Mouse (Mus musculus): Measurements from ENCODE around the gene Pomgnt1. TPM values are rescaled to one million over a fixed set of nuclear protein-coding genes. Genes with fewer than 3 reads are reported as not detected.

The Pomgnt1 gene
- polyA plus RNA-seq, 1 experiment from 2014 or later, result 67.3 TPM

GRCm38 (mm10) chr4:116165708-116166407 is 42.2 kb downstream of the Pomgnt1 start:
- H3K9ac ChIP-seq (replicated peaks; ENCODE audit: low read depth, low read length), result no peak overlapping the region
- 82% methylated on average over 8 of the region's 8 CpGs for WGBS
- no peaks in the 10 kb centered on the region for H3K9me3 ChIP-seq (ENCODE audit: control insufficient read depth, low read length)
- no peak overlapping the region for H3K4me2 ChIP-seq (ENCODE audit: low read length)
- H3K4me3 ChIP-seq (replicated peaks; ENCODE audit: low read length), result no peak overlapping the region
- H3K4me1 ChIP-seq (replicated peaks; ENCODE audit: control insufficient read depth, insufficient read depth, low read length), result no peaks in the 10 kb centered on the region; the same call in 1 of the 2 replicates
- no peak for ATAC-seq
- no peaks in the 10 kb centered on the region for H3K36me3 ChIP-seq (ENCODE audit: control insufficient read depth, insufficient read depth)
- H3K27ac ChIP-seq (ENCODE audit: low read length), result no peak overlapping the region
- no peaks in the 10 kb centered on the region for H3K27me3 ChIP-seq (replicated peaks; ENCODE audit: control insufficient read depth, insufficient read depth, low read length)

- H3K36me3 ChIP-seq (ENCODE audit: control insufficient read depth, insufficient read depth), result no peaks in the 10 kb centered on the region
- no peaks in the 10 kb centered on the region for H3K4me1 ChIP-seq (replicated peaks; ENCODE audit: control insufficient read depth, insufficient read depth, low read length)
- ATAC-seq, result no peak
- no peak within 1 kb of the TSS for H3K4me3 ChIP-seq (replicated peaks; ENCODE audit: low read length)
- H3K27me3 ChIP-seq (replicated peaks; ENCODE audit: control insufficient read depth, insufficient read depth, low read length), result no peaks in the 10 kb centered on the region
- H3K9me3 ChIP-seq (ENCODE audit: control insufficient read depth, low read length), result no peaks in the 10 kb centered on the region
- no peak within 1 kb of the TSS for H3K27ac ChIP-seq (ENCODE audit: low read length)
- no peak within 1 kb of the TSS for H3K4me2 ChIP-seq (ENCODE audit: low read length)
- no peak within 1 kb of the TSS for H3K9ac ChIP-seq (replicated peaks; ENCODE audit: low read depth, low read length)
- WGBS, result 39% methylated on average over 7 of the region's 7 CpGs
These were observed 43.8 kb downstream of the Pomgnt1 start, which contains the start of gene Tspan1 for GRCm38 (mm10) chr4:116167404-116167803. TSS of gene Tspan1 (minus strand) at chr4:116167601.

- no peaks in the 10 kb centered on the region for H3K9me3 ChIP-seq (ENCODE audit: control insufficient read depth, low read length)
- peak; percentile 77 for ATAC-seq
- no peak overlapping the region for H3K27ac ChIP-seq (ENCODE audit: low read length)
- H3K27me3 ChIP-seq (replicated peaks; ENCODE audit: control insufficient read depth, insufficient read depth, low read length), result no peaks in the 10 kb centered on the region
- no peak overlapping the region for H3K9ac ChIP-seq (replicated peaks; ENCODE audit: low read depth, low read length)
- no peaks in the 10 kb centered on the region for H3K36me3 ChIP-seq (ENCODE audit: control insufficient read depth, insufficient read depth)
- no peak overlapping the region for H3K4me3 ChIP-seq (replicated peaks; ENCODE audit: low read length)
- no peaks in the 10 kb centered on the region for H3K4me1 ChIP-seq (replicated peaks; ENCODE audit: control insufficient read depth, insufficient read depth, low read length)
- H3K4me2 ChIP-seq (ENCODE audit: low read length), result no peak overlapping the region
- WGBS, result 80% methylated on average over 7 of the region's 8 CpGs
These were observed 45.1 kb downstream of the Pomgnt1 start for GRCm38 (mm10) chr4:116168617-116169352.

- Histone ChIP-seq H3K4me1 (replicated peaks; ENCODE audit: control insufficient read depth, insufficient read depth, low read length) (no peaks in the 10 kb centered on the region), H3K9me3 (ENCODE audit: control insufficient read depth, low read length) (no peaks in the 10 kb centered on the region), H3K4me2 (ENCODE audit: low read length) (no peak overlapping the region), H3K27me3 (replicated peaks; ENCODE audit: control insufficient read depth, insufficient read depth, low read length) (no peaks in the 10 kb centered on the region), H3K27ac (ENCODE audit: low read length) (no peak overlapping the region), H3K9ac (replicated peaks; ENCODE audit: low read depth, low read length) (no peak overlapping the region), H3K4me3 (replicated peaks; ENCODE audit: low read length) (no peak overlapping the region), H3K36me3 (ENCODE audit: control insufficient read depth, insufficient read depth) (no peaks in the 10 kb centered on the region)
- peak; percentile 41; the same call in 1 of the 2 replicates for ATAC-seq
- WGBS, result 74% methylated on average over 3 of the region's 3 CpGs
These were observed 45.7 kb downstream of the Pomgnt1 start for GRCm38 (mm10) chr4:116169353-116169672.

- no peak for ATAC-seq
- no peak within 1 kb of the TSS for H3K9ac ChIP-seq (replicated peaks; ENCODE audit: low read depth, low read length)
- H3K36me3 ChIP-seq (ENCODE audit: control insufficient read depth, insufficient read depth), result no peaks in the 10 kb centered on the region
- H3K4me1 ChIP-seq (replicated peaks; ENCODE audit: control insufficient read depth, insufficient read depth, low read length), result peaks cover 17% of the 10 kb centered on the region
- no peaks in the 10 kb centered on the region for H3K9me3 ChIP-seq (ENCODE audit: control insufficient read depth, low read length)
- H3K4me3 ChIP-seq (replicated peaks; ENCODE audit: low read length), result no peak within 1 kb of the TSS
- no peak within 1 kb of the TSS for H3K27ac ChIP-seq (ENCODE audit: low read length)
- H3K27me3 ChIP-seq (replicated peaks; ENCODE audit: control insufficient read depth, insufficient read depth, low read length), result no peaks in the 10 kb centered on the region
- 78% methylated on average over 6 of the region's 6 CpGs for WGBS
- H3K4me2 ChIP-seq (ENCODE audit: low read length), result no peak within 1 kb of the TSS
These were observed 49.4 kb downstream of the Pomgnt1 start, which contains the start of the genes 1700042G07Rik and Gm49337 for GRCm38 (mm10) chr4:116173072-116173471. TSS of gene 1700042G07Rik (plus strand) at chr4:116173372. TSS of gene Gm49337 (plus strand) at chr4:116173384.

- Histone ChIP-seq H3K4me3 (replicated peaks; ENCODE audit: low read length) (no peak overlapping the region), H3K27ac (ENCODE audit: low read length) (no peak overlapping the region), H3K27me3 (replicated peaks; ENCODE audit: control insufficient read depth, insufficient read depth, low read length) (no peaks in the 10 kb centered on the region), H3K36me3 (ENCODE audit: control insufficient read depth, insufficient read depth) (no peaks in the 10 kb centered on the region), H3K9me3 (ENCODE audit: control insufficient read depth, low read length) (no peaks in the 10 kb centered on the region), H3K9ac (replicated peaks; ENCODE audit: low read depth, low read length) (no peak overlapping the region), H3K4me2 (ENCODE audit: low read length) (no peak overlapping the region), H3K4me1 (replicated peaks; ENCODE audit: control insufficient read depth, insufficient read depth, low read length) (peaks cover 17% of the 10 kb centered on the region)
- ATAC-seq, result no peak
- 89% methylated on average over 4 of the region's 4 CpGs for WGBS
These were observed 50.1 kb downstream of the Pomgnt1 start for GRCm38 (mm10) chr4:116173752-116174151.

- Histone ChIP-seq H3K9ac (replicated peaks; ENCODE audit: low read depth, low read length) (no peak overlapping the region), H3K9me3 (ENCODE audit: control insufficient read depth, low read length) (no peaks in the 10 kb centered on the region), H3K27me3 (replicated peaks; ENCODE audit: control insufficient read depth, insufficient read depth, low read length) (no peaks in the 10 kb centered on the region), H3K27ac (ENCODE audit: low read length) (no peak overlapping the region), H3K4me2 (ENCODE audit: low read length) (no peak overlapping the region), H3K4me3 (replicated peaks; ENCODE audit: low read length) (no peak overlapping the region), H3K4me1 (replicated peaks; ENCODE audit: control insufficient read depth, insufficient read depth, low read length) (peaks cover 17% of the 10 kb centered on the region), H3K36me3 (ENCODE audit: control insufficient read depth, insufficient read depth) (no peaks in the 10 kb centered on the region)
- WGBS, result 46% methylated on average over 6 of the region's 6 CpGs
- no peak for ATAC-seq
These were observed 51.0 kb downstream of the Pomgnt1 start for GRCm38 (mm10) chr4:116174466-116175116.

DNA sequence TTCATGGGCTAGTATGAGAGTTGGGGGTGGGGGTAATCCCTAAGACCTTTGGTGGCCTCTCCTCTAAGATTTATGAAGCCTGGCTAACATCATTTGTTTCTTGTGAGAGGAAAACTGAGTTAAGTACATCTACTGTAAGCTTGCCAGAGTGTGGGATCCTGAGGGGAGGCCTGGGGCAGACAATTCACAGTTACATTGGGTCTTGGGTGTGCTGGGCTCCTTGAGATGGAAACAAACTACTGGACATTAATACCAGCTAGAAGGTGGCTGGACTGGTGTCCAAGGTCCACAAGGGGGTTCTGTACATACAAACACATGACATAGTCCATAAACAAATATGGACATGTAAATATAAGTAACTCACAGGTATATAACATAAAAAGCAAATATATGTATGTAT is 51.5 kb downstream of the Pomgnt1 start:
- Histone ChIP-seq H3K9me3 (ENCODE audit: control insufficient read depth, low read length) (no peaks in the 10 kb centered on the region), H3K27me3 (replicated peaks; ENCODE audit: control insufficient read depth, insufficient read depth, low read length) (no peaks in the 10 kb centered on the region), H3K9ac (replicated peaks; ENCODE audit: low read depth, low read length) (no peak overlapping the region), H3K4me2 (ENCODE audit: low read length) (no peak overlapping the region), H3K27ac (ENCODE audit: low read length) (no peak overlapping the region), H3K4me3 (replicated peaks; ENCODE audit: low read length) (no peak overlapping the region), H3K4me1 (replicated peaks; ENCODE audit: control insufficient read depth, insufficient read depth, low read length) (peaks cover 17% of the 10 kb centered on the region), H3K36me3 (ENCODE audit: control insufficient read depth, insufficient read depth) (no peaks in the 10 kb centered on the region)
- ATAC-seq, result no peak

Data from forebrain, embryonic 16.5 days (tissue).